Mouse (Mus musculus) mature B cell (primary cell): Measurements from ENCODE around the gene Nat10.

Source experiments
- in situ Hi-C: fragments of 300-500 bp; cut with MboI; formaldehyde crosslinking; loops from 2 replicates; pipeline ENCODE4 v1.14.3; 2019

Gene Nat10

GRCm38 (mm10) chr2:103745481-103745880 is 15.6 kb downstream of the Nat10 start:
- in situ Hi-C loops = no loop called here

- in situ Hi-C loops = no loop called here
Measured at GRCm38 (mm10) chr2:103743988-103744387, 17.1 kb downstream of the Nat10 start.

GRCm38 (mm10) chr2:103743536-103743935 is 17.5 kb downstream of the Nat10 start:
- in situ Hi-C loops = no loop called here

GRCm38 (mm10) chr2:103742821-103743220 is 18.2 kb downstream of the Nat10 start:
- in situ Hi-C loops = no loop called here

GRCm38 (mm10) chr2:103731423-103731822 is 29.6 kb downstream of the Nat10 start:
- in situ Hi-C loops = no loop called here

- in situ Hi-C loops = no loop called here
Measured at GRCm38 (mm10) chr2:103730999-103731398, 30.1 kb downstream of the Nat10 start.

- in situ Hi-C loops = no loop called here
Measured at GRCm38 (mm10) chr2:103728027-103728540, 33.0 kb downstream of the Nat10 start.

- in situ Hi-C loops = loop anchor here (25.0 kb wide), 1 partner anchor 262 kb away; no protein-coding TSS in a partner anchor
Measured at GRCm38 (mm10) chr2:103724521-103724920, 36.5 kb downstream of the Nat10 start.

- in situ Hi-C loops = loop anchor here (10.0 to 25.0 kb wide), 2 partner anchors 154 to 257 kb away; partner anchors contain the start of gene Abtb2
Measured at GRCm38 (mm10) chr2:103719292-103719646, 41.8 kb downstream of the Nat10 start.

GRCm38 (mm10) chr2:103718594-103719291 is 42.3 kb downstream of the Nat10 start:
- in situ Hi-C loops = loop anchor here (10.0 to 25.0 kb wide), 2 partner anchors 154 to 256 kb away; partner anchors contain the start of gene Abtb2

- in situ Hi-C loops = loop anchor here (10.0 to 25.0 kb wide), 2 partner anchors 150 to 252 kb away; partner anchors contain the start of gene Abtb2
Measured at GRCm38 (mm10) chr2:103714412-103714811, 46.7 kb downstream of the Nat10 start.

- in situ Hi-C loops = loop anchor here (10.0 to 25.0 kb wide), 2 partner anchors 149 to 252 kb away; partner anchors contain the start of gene Abtb2
Measured at GRCm38 (mm10) chr2:103713831-103714230, 47.2 kb downstream of the Nat10 start.

GRCm38 (mm10) chr2:103710849-103711248 is 50.2 kb downstream of the Nat10 start:
- in situ Hi-C loops = loop anchor here (10.0 to 25.0 kb wide), 2 partner anchors 146 to 249 kb away; partner anchors contain the start of gene Abtb2

GRCm38 (mm10) chr2:103707056-103707776 is 53.9 kb downstream of the Nat10 start:
- in situ Hi-C loops = loop anchor here (25.0 kb wide), 1 partner anchor 245 kb away; no protein-coding TSS in a partner anchor

- in situ Hi-C loops = loop anchor here (25.0 kb wide), 1 partner anchor 244 kb away; no protein-coding TSS in a partner anchor
Measured at GRCm38 (mm10) chr2:103706226-103706625, 54.8 kb downstream of the Nat10 start.

- in situ Hi-C loops = loop anchor here (25.0 kb wide), 1 partner anchor 244 kb away; no protein-coding TSS in a partner anchor
Measured at GRCm38 (mm10) chr2:103705826-103706225, 55.2 kb downstream of the Nat10 start.

- in situ Hi-C loops = loop anchor here (25.0 kb wide), 1 partner anchor 242 kb away; no protein-coding TSS in a partner anchor
Measured at GRCm38 (mm10) chr2:103703865-103704264, 57.2 kb downstream of the Nat10 start.

GRCm38 (mm10) chr2:103703336-103703735 is 57.7 kb downstream of the Nat10 start:
- in situ Hi-C loops = loop anchor here (25.0 kb wide), 1 partner anchor 241 kb away; no protein-coding TSS in a partner anchor

- in situ Hi-C loops = loop anchor here (25.0 kb wide), 1 partner anchor 238 kb away; no protein-coding TSS in a partner anchor
Measured at GRCm38 (mm10) chr2:103700514-103700913, 60.6 kb downstream of the Nat10 start.

GRCm38 (mm10) chr2:103696177-103696576 is 64.9 kb downstream of the Nat10 start:
- in situ Hi-C loops = no loop called here

GRCm38 (mm10) chr2:103694777-103695563 is 66.1 kb downstream of the Nat10 start:
- in situ Hi-C loops = no loop called here
